11 mouse cellular contexts compared by ENCODE assay signal in the genomic region with DNA sequence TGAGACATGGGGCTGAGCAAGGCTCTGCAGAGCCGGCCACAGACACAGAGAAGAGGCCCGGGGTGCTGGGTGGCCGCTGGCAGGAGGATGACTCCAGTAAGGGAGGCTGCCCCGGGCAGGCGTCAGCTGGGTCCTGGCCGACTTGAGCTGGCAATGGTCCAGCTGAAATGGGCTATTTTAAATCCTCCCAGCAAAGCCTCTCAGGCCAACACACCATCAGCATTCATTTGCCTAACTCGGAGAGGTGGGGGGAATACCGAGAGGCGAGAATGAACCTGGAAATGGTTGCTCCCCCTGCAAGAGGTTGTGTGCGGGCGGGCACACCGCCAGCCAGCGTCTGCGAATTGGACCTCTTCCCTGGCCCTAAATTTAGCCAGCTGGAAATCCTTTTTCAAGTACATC. TPM values are rescaled to one million over a fixed set of nuclear protein-coding genes. Genes with fewer than 3 reads are reported as not detected.
A peak's percentile ranks its signal among the peaks of the same experiment; 100 is the strongest.
DNase-seq lines count a peak whose midpoint lies in the region; ATAC-seq and TF ChIP-seq lines count a peak whose summit lies in the region.
"Had no signal": no experiment of that assay in that cellular context is flagged by ENCODE, and none has a peak within 500 bp of the region (broad histone marks: within the 10 kb centered on the region; RNA-seq: fewer than 3 reads in every experiment).

No protein-coding gene starts in this region.

- H3K4me1 ChIP-seq in midbrain, embryonic 10.5 days: peaks cover 62% of the 10 kb centered on the region
- peaks cover 11% of the 10 kb centered on the region for H3K4me1 ChIP-seq in midbrain, embryonic 11.5 days (ENCODE audit: control insufficient read depth, insufficient read depth, low read length)
- peaks cover 54% of the 10 kb centered on the region for H3K4me1 ChIP-seq in forebrain, embryonic 15.5 days
- H3K4me1 ChIP-seq in heart, postnatal 0 days (ENCODE audit: control insufficient read depth, insufficient read depth): peaks cover 14% of the 10 kb centered on the region; the same call in 1 of the 2 replicates

- H3K27me3 ChIP-seq in midbrain, embryonic 10.5 days (ENCODE audit: low read depth, poor library complexity, severe bottlenecking): peaks cover 28% of the 10 kb centered on the region
- no peaks in the 10 kb centered on the region for H3K27me3 ChIP-seq in midbrain, embryonic 11.5 days (ENCODE audit: control insufficient read depth, insufficient read depth, low read length)
- H3K27me3 ChIP-seq in forebrain, embryonic 15.5 days: no peaks in the 10 kb centered on the region
- H3K27me3 ChIP-seq in heart, postnatal 0 days (ENCODE audit: control insufficient read depth, insufficient read depth, low read length): peaks cover 7% of the 10 kb centered on the region; the same call in 1 of the 2 replicates

- ATAC-seq in midbrain, embryonic 11.5 days (ENCODE audit: low FRiP score): no peak
- ATAC-seq in forebrain, embryonic 15.5 days (replicated peaks): peak; percentile 49
- peak; percentile 80 for ATAC-seq in heart, postnatal 0 days (ENCODE audit: insufficient read depth, low read depth)
- no peak for ATAC-seq in erythroblast, adult 5-6 weeks (replicated peaks; ENCODE audit: low FRiP score, poor library complexity, severe bottlenecking)
- ATAC-seq: Patski had no signal

- no peak overlapping the region for H3K9ac ChIP-seq in midbrain, embryonic 11.5 days (ENCODE audit: low read length)
- H3K9ac ChIP-seq in forebrain, embryonic 15.5 days (replicated peaks): no peak overlapping the region; the same call in 1 of the 2 replicates
- no peak overlapping the region for H3K9ac ChIP-seq in heart, postnatal 0 days (replicated peaks; ENCODE audit: low read depth, low read length)

- no peak overlapping the region for H3K4me3 ChIP-seq in midbrain, embryonic 10.5 days
- H3K4me3 ChIP-seq in midbrain, embryonic 11.5 days (ENCODE audit: low read depth, low read length): no peak overlapping the region
- H3K4me3 ChIP-seq in forebrain, embryonic 15.5 days: no peak overlapping the region
- H3K4me3 ChIP-seq in heart, postnatal 0 days (ENCODE audit: low read depth, low read length): peak overlapping the region; percentile 17; the same call in 1 of the 2 replicates

- intact Hi-C loops in left cerebral cortex, postnatal 14 days (cut with DNase I): no loop called here

- TF ChIP-seq EP300 in heart, postnatal 0 days (IDR thresholded peaks at IDR 0.05; ENCODE audit: low read depth): no peak

- no peaks in the 10 kb centered on the region for H3K9me3 ChIP-seq in midbrain, embryonic 10.5 days (replicated peaks)
- H3K9me3 ChIP-seq in midbrain, embryonic 11.5 days (ENCODE audit: control insufficient read depth, low read length): no peaks in the 10 kb centered on the region
- H3K9me3 ChIP-seq in forebrain, embryonic 15.5 days: no peaks in the 10 kb centered on the region
- no peaks in the 10 kb centered on the region for H3K9me3 ChIP-seq in heart, postnatal 0 days (replicated peaks; ENCODE audit: control insufficient read depth, low read length)

- no peak overlapping the region for H3K4me2 ChIP-seq in midbrain, embryonic 11.5 days
- peak overlapping the region; percentile 3; the same call in 1 of the 2 replicates for H3K4me2 ChIP-seq in forebrain, embryonic 15.5 days (replicated peaks)
- peak overlapping the region; percentile 46 for H3K4me2 ChIP-seq in heart, postnatal 0 days (ENCODE audit: low read depth, low read length)

- WGBS in midbrain, embryonic 10.5 days: 62% methylated on average over 14 of the region's 14 CpGs
- 66% methylated on average over 14 of the region's 14 CpGs for WGBS in midbrain, embryonic 11.5 days
- WGBS in forebrain, embryonic 15.5 days: 20% methylated on average over 14 of the region's 14 CpGs
- whole genome bisulfite sequencing in heart, postnatal 0 days: 19% methylated on average over 14 of the region's 14 CpGs

- DNase-seq in midbrain, embryonic 10.5 days (ENCODE audit: low spot score): no peak
- DNase-seq in midbrain, embryonic 11.5 days (ENCODE audit: low spot score, missing footprints): no peak
- peak; percentile 82 for DNase-seq in heart, postnatal 0 days (ENCODE audit: low spot score)
- DNase-seq in left cerebral cortex, postnatal 14 days (ENCODE audit: low spot score in 2 of 2): peak; percentile 52 to 74
- DNase-seq in right cerebral cortex, postnatal 25 days: peak; percentile 68
- DNase-seq in spleen, adult 18-20 months: no peak

- TF ChIP-seq CTCF in heart, postnatal 0 days (IDR thresholded peaks at IDR 0.05; ENCODE audit: low read depth): no peak

- H3K36me3 ChIP-seq in midbrain, embryonic 10.5 days: no peaks in the 10 kb centered on the region
- H3K36me3 ChIP-seq in midbrain, embryonic 11.5 days (ENCODE audit: control insufficient read depth, insufficient read depth, low read length): no peaks in the 10 kb centered on the region
- H3K36me3 ChIP-seq in forebrain, embryonic 15.5 days: no peaks in the 10 kb centered on the region
- H3K36me3 ChIP-seq in heart, postnatal 0 days (replicated peaks; ENCODE audit: control insufficient read depth, insufficient read depth, low read length): no peaks in the 10 kb centered on the region

- peak overlapping the region; percentile 23; the same call in 1 of the 2 replicates for H3K27ac ChIP-seq in midbrain, embryonic 10.5 days (replicated peaks)
- no peak overlapping the region for H3K27ac ChIP-seq in midbrain, embryonic 11.5 days (ENCODE audit: low read depth, low read length)
- peak overlapping the region; percentile 83 for H3K27ac ChIP-seq in forebrain, embryonic 15.5 days (replicated peaks)
- H3K27ac ChIP-seq in heart, postnatal 0 days (ENCODE audit: low read depth): no peak overlapping the region

RNA-seq across cellular contexts. Expression of gene Enpp7, which starts 30.9 kb away (rescaled TPM):
- not detected in 2 replicates for polyA plus RNA-seq in midbrain, embryonic 10.5 days (2016; fragmentation: Nextera tagmentation; extraction: Ambion mirVana)
- polyA plus RNA-seq in midbrain, embryonic 11.5 days (2014; fragmentation: Nextera tagmentation; extraction: Ambion mirVana): not detected in 2 replicates
- polyA plus RNA-seq in forebrain, embryonic 15.5 days (2015; fragmentation: Nextera tagmentation; extraction: Ambion mirVana): not detected in 2 replicates
- total RNA-seq in heart, postnatal 0 days (2014; rRNA removed; ENCODE audit: low replicate concordance): not detected in 2 replicates
- polyA plus RNA-seq in heart, postnatal 0 days (2015; fragmentation: Nextera tagmentation; extraction: Ambion mirVana): not detected in 2 replicates
- total RNA-seq in left cerebral cortex, postnatal 14 days (2021): not detected
- total RNA-seq in erythroblast, adult 5-6 weeks (2015; ENCODE audit: low replicate concordance): not detected in 2 replicates
- not detected in 2 replicates for total RNA-seq in erythroblast, adult 5-6 weeks (2017; ENCODE audit: low replicate concordance)
- total RNA-seq: gastrocnemius, postnatal 4 days had no signal
- polyA plus RNA-seq: neural tube, embryonic 11.5 days; Patski had no signal

RNA-seq across cellular contexts. Expression of gene Rbfox3, which starts 45.7 kb away (rescaled TPM):
- polyA plus RNA-seq in midbrain, embryonic 10.5 days (2016; fragmentation: Nextera tagmentation; extraction: Ambion mirVana): 7.6 and 8.3 TPM in 2 replicates
- polyA plus RNA-seq in midbrain, embryonic 11.5 days (2014; fragmentation: Nextera tagmentation; extraction: Ambion mirVana): 7.1 and 8.2 TPM in 2 replicates
- polyA plus RNA-seq in forebrain, embryonic 15.5 days (2015; fragmentation: Nextera tagmentation; extraction: Ambion mirVana): 51.1 and 57.2 TPM in 2 replicates
- 1.2 TPM in 1 of 2 replicates, not detected in the other for total RNA-seq in heart, postnatal 0 days (2014; rRNA removed; ENCODE audit: low replicate concordance)
- polyA plus RNA-seq in heart, postnatal 0 days (2015; fragmentation: Nextera tagmentation; extraction: Ambion mirVana): 0.08 TPM in 2 replicates
- total RNA-seq in left cerebral cortex, postnatal 14 days (2021): 100 to 1,000 TPM; 297 to 325 TPM
- total RNA-seq in erythroblast, adult 5-6 weeks (2015; ENCODE audit: low replicate concordance): not detected in 2 replicates
- total RNA-seq in erythroblast, adult 5-6 weeks (2017; ENCODE audit: low replicate concordance): not detected in 2 replicates
- polyA plus RNA-seq: Patski had no signal

Comparison
In these comparisons a context has a peak if more than half of its experiments do, and no peak if none do; other contexts are left out.
1. H3K27ac ChIP-seq: peak in midbrain, embryonic 10.5 days (single experiment) and forebrain, embryonic 15.5 days (single experiment); none in midbrain, embryonic 11.5 days (single experiment) and heart, postnatal 0 days (single experiment).
2. DNase-seq: peak in heart, postnatal 0 days (single experiment), left cerebral cortex, postnatal 14 days (2 of 2) and right cerebral cortex, postnatal 25 days (single experiment); none in midbrain, embryonic 10.5 days (single experiment), midbrain, embryonic 11.5 days (single experiment) and spleen, adult 18-20 months (0 of 2).
3. ATAC-seq: peak in forebrain, embryonic 15.5 days (single experiment) and heart, postnatal 0 days (single experiment); none in midbrain, embryonic 11.5 days (single experiment) and erythroblast, adult 5-6 weeks (single experiment).